Mouse (Mus musculus) MN1 (cell line): ENCODE measurements at regions not wholly inside any gene's neighbourhood (a gene's known extent, or its start where the extent isn't known, plus 50 kb on each side); places are given as distances from the start of the nearest gene placed in this dataset.
A peak's percentile ranks its signal among the peaks of the same experiment; 100 is the strongest.

Source experiments
- DNase-seq: peaks from one replicate; pipeline ENCODE4 v3.0.0-alpha.2; 2016; ENCODE audit warnings: low spot score

DNA sequence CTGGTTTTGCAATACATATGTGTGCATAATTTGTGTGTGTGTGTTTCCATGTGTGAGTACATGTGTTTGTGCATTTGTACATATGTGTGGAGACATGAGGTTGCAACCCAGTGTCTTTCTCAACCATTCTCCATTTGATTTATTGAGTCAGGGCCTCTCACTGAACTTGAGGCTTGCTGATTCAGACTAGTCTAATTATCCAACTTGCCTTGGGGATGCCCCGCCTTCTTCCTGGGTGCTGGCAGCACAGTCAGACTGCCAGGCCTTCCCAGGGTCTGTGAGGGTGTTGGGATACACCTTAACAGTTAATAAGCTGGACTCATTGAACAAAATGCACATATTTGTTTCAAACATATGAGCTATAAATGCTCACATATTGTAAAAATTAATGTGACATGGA, 56.1 kb upstream of the Pde7b start:
- DNase-seq: no peak

DNA sequence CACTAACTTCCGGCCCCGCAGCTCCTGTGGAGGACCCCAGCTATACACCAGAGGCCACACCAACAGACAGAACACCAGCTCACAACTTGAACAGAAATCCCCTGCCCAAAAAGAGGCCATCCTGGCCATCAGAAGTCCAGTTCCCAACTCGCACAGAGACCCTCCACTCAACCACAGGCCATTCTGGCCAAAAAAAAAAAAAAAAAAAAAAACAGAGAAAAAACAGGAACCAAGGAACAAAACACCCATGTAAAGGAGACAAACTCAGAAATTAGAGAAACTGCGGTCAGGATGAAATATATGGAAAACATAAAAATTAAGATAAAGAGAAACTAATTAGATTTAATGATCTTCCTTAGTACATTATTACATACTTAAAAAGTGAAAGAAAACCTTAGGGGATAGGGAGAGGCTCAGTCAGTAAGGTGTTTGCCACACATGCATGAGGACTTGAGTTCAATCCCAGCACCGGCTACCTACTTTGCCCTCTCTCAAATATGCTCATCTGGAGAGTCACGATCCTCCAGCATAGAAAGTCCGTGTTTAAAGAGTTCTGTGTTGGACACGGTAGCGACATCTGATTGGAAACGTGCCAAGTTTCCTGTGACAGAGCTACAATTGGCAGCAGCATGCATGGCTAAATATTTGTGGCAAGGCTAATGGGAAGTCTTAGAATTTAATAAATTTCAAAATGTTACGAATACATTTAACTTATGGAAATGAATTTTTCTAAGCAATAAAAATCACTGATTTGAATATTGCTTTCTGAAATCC, 51.9 kb upstream of the Pde7b start:
- DNase-seq: peak; percentile 49

DNA sequence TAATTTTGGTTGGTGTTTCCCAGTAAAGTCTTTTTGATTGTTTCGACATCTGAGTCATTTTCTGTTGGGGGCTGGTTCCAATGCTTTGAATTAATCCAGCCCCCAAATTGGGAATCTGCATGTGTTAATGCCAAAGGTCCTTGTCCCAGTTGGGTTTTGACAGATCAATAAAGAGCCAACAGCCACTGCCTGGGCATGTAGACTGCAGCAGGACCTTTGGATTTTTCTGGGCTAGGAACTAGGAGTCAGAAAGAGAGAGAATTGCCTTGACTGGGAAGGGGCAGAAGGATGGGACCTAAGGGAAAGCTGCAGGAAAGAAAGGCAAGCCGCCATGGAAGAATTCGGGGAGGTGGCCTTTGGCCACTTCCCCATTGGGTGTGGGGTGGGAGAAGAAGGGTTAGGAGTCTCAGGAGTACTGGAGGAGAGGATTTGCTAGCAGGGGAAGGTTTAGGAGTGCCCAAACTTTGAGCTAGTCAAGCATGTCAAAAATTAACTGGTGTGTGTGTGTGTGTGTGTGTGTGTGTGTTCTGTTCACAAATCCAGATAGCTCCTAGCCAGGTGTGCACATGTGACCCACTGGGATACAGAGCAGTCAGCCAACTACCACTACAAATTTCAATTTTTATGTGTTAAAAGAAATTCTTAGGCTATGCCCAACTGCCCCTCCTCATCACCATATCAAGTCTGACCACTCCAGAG, 51.0 kb upstream of the Pde7b start:
- DNase-seq: no peak
